Mouse (Mus musculus): ENCODE data around the gene Trim67. TPM values are rescaled to one million over a fixed set of nuclear protein-coding genes. Genes with fewer than 3 reads are reported as not detected.

Gene Trim67
- polyA plus RNA-seq, 1 experiment from 2014 or later, result 0.01 TPM

DNA sequence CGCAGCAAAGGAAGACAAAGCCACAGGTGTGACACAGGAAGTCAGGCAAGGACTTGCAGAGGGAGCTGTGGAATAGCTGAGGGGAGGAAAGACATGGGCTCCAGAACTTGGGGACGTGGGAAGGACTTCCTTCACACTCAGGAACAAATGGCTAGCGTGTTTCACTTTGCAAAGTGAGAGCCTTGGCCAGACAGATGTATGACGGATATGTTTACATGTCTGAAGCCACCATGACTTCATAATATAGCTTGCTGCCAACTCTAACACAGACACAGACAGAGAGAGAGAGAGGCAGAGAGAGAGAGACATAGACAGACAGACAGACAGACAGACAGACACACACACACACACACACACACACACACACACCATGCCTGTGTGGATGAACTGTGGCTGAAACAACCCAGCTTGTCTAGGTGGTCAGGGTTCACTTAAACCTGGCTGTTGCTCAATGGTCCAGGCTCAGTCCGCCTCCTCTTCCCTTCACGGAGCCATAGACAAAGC is 26.8 kb downstream of the Trim67 start:
- Histone ChIP-seq H3K9me3 (replicated peaks) (peaks cover 13% of the 10 kb centered on the region; the same call in 1 of the 2 replicates), H3K9ac (no peak overlapping the region), H3K27me3 (replicated peaks) (peaks cover 8% of the 10 kb centered on the region; the same call in 1 of the 2 replicates), H3K4me1 (no peaks in the 10 kb centered on the region), H3K27ac (no peak overlapping the region), H3K4me2 (no peak overlapping the region), H3K4me3 (no peak overlapping the region), H3K36me3 (no peaks in the 10 kb centered on the region)
- no peak for ATAC-seq
- 45% methylated on average over 6 of the region's 6 CpGs for WGBS (ENCODE audit: insufficient replicate concordance)

DNA sequence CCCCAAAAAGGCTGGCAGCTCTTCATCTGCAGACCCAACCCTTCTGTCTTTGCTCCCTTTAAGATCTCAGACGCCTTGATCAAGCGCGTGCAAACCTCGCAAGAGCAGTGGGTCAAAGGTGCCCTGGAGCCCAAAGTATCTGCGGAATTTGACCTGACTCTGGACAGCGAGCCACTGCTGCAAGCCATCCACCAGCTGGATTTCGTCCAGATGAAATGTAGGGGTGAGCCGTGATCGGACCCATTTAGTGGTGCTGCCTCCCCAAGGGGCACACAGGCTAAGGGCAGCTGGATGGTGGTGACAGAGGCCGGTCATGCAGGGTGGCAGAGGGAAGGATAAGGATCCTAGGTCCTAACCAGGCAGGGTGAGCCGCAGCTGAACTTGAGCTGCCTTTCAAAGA is 27.2 kb downstream of the Trim67 start:
- Histone ChIP-seq H3K4me2 (no peak overlapping the region), H3K36me3 (no peaks in the 10 kb centered on the region), H3K27me3 (replicated peaks) (peaks cover 8% of the 10 kb centered on the region; the same call in 1 of the 2 replicates), H3K4me1 (no peaks in the 10 kb centered on the region), H3K9me3 (replicated peaks) (peaks cover 13% of the 10 kb centered on the region; the same call in 1 of the 2 replicates), H3K27ac (no peak overlapping the region), H3K4me3 (no peak overlapping the region), H3K9ac (no peak overlapping the region)
- ATAC-seq, result no peak
- 57% methylated on average over 11 of the region's 11 CpGs for WGBS (ENCODE audit: insufficient replicate concordance)

- no peaks in the 10 kb centered on the region for H3K4me1 ChIP-seq
- WGBS (ENCODE audit: insufficient replicate concordance), result 60% methylated on average over 6 of the region's 6 CpGs
- no peak overlapping the region for H3K4me2 ChIP-seq
- no peak overlapping the region for H3K9ac ChIP-seq
- H3K27ac ChIP-seq, result no peak overlapping the region
- no peaks in the 10 kb centered on the region for H3K36me3 ChIP-seq
- H3K9me3 ChIP-seq (replicated peaks), result no peaks in the 10 kb centered on the region
- peaks cover 28% of the 10 kb centered on the region for H3K27me3 ChIP-seq (replicated peaks)
- no peak overlapping the region for H3K4me3 ChIP-seq
- ATAC-seq, result no peak
These were observed 30.6 kb downstream of the Trim67 start for GRCm38 (mm10) chr8:124823497-124823896.

GRCm38 (mm10) chr8:124826658-124827057 is 33.8 kb downstream of the Trim67 start:
- Histone ChIP-seq H3K27me3 (replicated peaks) (peaks cover 29% of the 10 kb centered on the region), H3K9me3 (replicated peaks) (no peaks in the 10 kb centered on the region), H3K4me3 (no peak overlapping the region), H3K27ac (no peak overlapping the region), H3K9ac (no peak overlapping the region), H3K4me1 (no peaks in the 10 kb centered on the region), H3K36me3 (no peaks in the 10 kb centered on the region), H3K4me2 (no peak overlapping the region)
- WGBS (ENCODE audit: insufficient replicate concordance), result 27% methylated on average over 7 of the region's 7 CpGs
- ATAC-seq, result no peak

DNA sequence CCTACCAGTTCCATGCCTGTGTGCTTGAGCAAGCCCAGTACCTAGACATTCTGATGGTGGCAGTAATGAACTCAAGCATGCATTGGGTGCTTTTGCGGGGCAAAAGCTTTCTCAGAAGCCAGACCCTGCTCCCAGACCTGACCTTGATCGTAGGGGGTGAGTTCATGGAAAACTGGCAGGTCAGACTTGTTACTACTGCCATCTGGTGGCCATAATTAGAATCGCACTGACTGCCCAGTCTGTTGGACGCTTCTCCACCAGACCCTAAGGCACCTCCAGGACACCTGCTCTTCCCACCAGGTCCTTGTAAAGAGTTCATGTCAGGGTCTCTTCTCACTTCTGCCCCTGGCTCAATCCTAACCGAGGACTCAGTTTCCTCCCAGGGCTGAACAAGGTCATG is 34.5 kb downstream of the Trim67 start:
- WGBS (ENCODE audit: insufficient replicate concordance), result 5% methylated on average over 5 of the region's 5 CpGs
- no peak overlapping the region for H3K4me3 ChIP-seq
- no peak for ATAC-seq
- no peaks in the 10 kb centered on the region for H3K9me3 ChIP-seq (replicated peaks)
- H3K4me1 ChIP-seq, result no peaks in the 10 kb centered on the region
- no peak overlapping the region for H3K27ac ChIP-seq
- H3K4me2 ChIP-seq, result no peak overlapping the region
- H3K9ac ChIP-seq, result no peak overlapping the region
- H3K27me3 ChIP-seq (replicated peaks), result peaks cover 29% of the 10 kb centered on the region
- no peaks in the 10 kb centered on the region for H3K36me3 ChIP-seq

- WGBS (ENCODE audit: insufficient replicate concordance), result 74% methylated on average over 24 of the region's 24 CpGs
- peaks cover 29% of the 10 kb centered on the region for H3K27me3 ChIP-seq (replicated peaks)
- no peak overlapping the region for H3K9ac ChIP-seq
- H3K4me2 ChIP-seq, result no peak overlapping the region
- no peaks in the 10 kb centered on the region for H3K9me3 ChIP-seq (replicated peaks)
- no peak for ATAC-seq
- no peak overlapping the region for H3K4me3 ChIP-seq
- no peaks in the 10 kb centered on the region for H3K36me3 ChIP-seq
- no peak overlapping the region for H3K27ac ChIP-seq
- H3K4me1 ChIP-seq, result no peaks in the 10 kb centered on the region
These were observed 35.8 kb downstream of the Trim67 start for GRCm38 (mm10) chr8:124828561-124829240.

- H3K36me3 ChIP-seq, result no peaks in the 10 kb centered on the region
- H3K27me3 ChIP-seq (replicated peaks), result peaks cover 33% of the 10 kb centered on the region
- H3K4me1 ChIP-seq, result no peaks in the 10 kb centered on the region
- no peaks in the 10 kb centered on the region for H3K9me3 ChIP-seq (replicated peaks)
- 49% methylated on average over 13 of the region's 13 CpGs for WGBS (ENCODE audit: insufficient replicate concordance)
- no peak overlapping the region for H3K4me2 ChIP-seq
- H3K9ac ChIP-seq, result no peak overlapping the region
- no peak overlapping the region for H3K4me3 ChIP-seq
- ATAC-seq, result no peak
- H3K27ac ChIP-seq, result no peak overlapping the region
These were observed 37.2 kb downstream of the Trim67 start for GRCm38 (mm10) chr8:124830050-124830449.

DNA sequence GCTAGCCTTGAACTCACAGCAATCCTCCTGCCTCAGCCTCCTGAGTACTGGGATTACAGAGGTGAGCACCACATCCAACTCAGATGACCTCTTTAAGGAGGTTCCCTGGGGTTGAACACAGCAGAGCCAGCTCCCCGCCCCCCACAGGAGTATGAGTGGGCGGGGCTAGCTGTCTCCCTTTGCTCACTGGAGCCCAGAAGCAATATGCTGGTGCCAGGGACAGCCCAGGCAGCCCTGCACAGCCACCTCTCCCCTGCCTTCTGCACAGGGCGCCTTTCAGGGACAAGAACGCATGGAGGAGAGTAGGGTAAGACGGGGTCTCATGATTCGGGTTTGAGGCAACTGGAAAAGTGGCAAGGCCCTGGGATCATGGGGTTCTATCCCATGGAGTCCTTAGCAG is 38.6 kb downstream of the Trim67 start:
- Histone ChIP-seq H3K27me3 (replicated peaks) (peaks cover 26% of the 10 kb centered on the region), H3K9me3 (replicated peaks) (no peaks in the 10 kb centered on the region), H3K4me1 (no peaks in the 10 kb centered on the region), H3K9ac (no peak overlapping the region), H3K4me2 (no peak overlapping the region), H3K36me3 (no peaks in the 10 kb centered on the region), H3K4me3 (no peak overlapping the region), H3K27ac (no peak overlapping the region)
- ATAC-seq, result no peak
- 65% methylated on average over 6 of the region's 6 CpGs for WGBS (ENCODE audit: insufficient replicate concordance)

DNA sequence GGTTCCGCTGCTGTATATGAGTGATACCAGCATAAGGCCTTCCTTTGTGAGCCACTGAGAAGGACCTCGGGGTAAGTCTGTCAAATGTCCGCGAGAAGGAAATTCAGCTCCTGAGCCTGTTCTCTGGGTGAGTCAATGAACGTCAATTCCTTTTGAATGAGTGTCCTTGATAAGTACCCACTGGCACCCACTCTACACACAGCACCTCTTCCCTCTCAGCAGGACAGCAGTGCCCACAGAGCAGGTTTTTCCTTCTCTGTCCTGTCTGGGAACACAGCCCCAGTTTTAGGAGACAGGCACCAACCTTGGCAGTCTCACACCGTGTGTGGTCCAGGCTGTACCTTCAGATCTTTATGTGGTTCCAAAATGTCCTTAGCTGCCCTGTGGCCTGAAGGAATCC is 39.0 kb downstream of the Trim67 start:
- ATAC-seq, result no peak

DNA sequence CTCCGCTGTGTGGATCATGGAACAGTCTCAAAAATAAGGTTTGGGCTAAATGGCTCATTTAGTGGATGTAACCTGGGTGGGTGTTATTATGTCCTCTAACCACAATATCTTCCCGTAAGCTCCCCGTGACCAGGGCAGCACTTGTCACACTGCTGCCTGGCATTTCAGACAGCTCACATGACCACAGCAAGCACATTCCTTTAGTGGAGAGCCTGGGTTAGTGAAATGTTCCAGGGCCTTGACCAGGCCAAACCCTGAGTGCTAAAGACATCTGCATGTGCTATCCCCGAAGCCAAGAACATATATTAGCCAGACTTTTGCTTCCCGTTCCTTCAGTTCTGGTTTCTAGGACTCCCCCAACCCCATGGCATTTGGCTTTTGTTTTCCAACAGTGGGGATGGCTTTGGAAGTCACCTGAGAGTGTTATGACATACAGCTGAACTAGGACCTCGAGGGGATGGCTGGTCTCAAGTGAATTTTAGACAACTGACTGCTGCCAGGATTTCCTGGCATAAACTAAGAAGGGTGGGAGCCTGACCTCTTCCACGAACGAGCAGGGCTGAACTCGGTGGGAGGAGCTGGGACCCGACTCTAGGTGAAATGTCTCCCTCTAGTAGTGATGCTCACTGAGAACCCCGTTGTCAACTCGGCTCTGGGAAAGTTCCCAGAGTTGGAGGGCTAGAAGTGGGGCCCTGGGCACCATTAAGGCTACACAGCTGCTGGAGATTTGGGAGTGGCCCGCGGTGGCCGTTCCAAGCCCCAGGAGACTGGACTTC is 40.7 kb downstream of the Trim67 start:
- no peak overlapping the region for H3K4me3 ChIP-seq
- no peaks in the 10 kb centered on the region for H3K9me3 ChIP-seq (replicated peaks)
- no peaks in the 10 kb centered on the region for H3K4me1 ChIP-seq
- H3K27ac ChIP-seq, result no peak overlapping the region
- WGBS (ENCODE audit: insufficient replicate concordance), result 37% methylated on average over 15 of the region's 15 CpGs
- peaks cover 14% of the 10 kb centered on the region for H3K36me3 ChIP-seq
- H3K4me2 ChIP-seq, result no peak overlapping the region
- ATAC-seq, result no peak
- no peak overlapping the region for H3K9ac ChIP-seq
- H3K27me3 ChIP-seq (replicated peaks), result peaks cover 10% of the 10 kb centered on the region; the same call in 1 of the 2 replicates

More for the DNA sequence above, 39.0 kb downstream of the Trim67 start:
- H3K9me3 ChIP-seq (replicated peaks), result no peaks in the 10 kb centered on the region
- no peak overlapping the region for H3K9ac ChIP-seq
- no peaks in the 10 kb centered on the region for H3K4me1 ChIP-seq
- 81% methylated on average over 6 of the region's 6 CpGs for WGBS (ENCODE audit: insufficient replicate concordance)
- H3K36me3 ChIP-seq, result no peaks in the 10 kb centered on the region
- H3K4me3 ChIP-seq, result no peak overlapping the region
- H3K4me2 ChIP-seq, result no peak overlapping the region
- H3K27ac ChIP-seq, result no peak overlapping the region
- peaks cover 21% of the 10 kb centered on the region for H3K27me3 ChIP-seq (replicated peaks)

DNA sequence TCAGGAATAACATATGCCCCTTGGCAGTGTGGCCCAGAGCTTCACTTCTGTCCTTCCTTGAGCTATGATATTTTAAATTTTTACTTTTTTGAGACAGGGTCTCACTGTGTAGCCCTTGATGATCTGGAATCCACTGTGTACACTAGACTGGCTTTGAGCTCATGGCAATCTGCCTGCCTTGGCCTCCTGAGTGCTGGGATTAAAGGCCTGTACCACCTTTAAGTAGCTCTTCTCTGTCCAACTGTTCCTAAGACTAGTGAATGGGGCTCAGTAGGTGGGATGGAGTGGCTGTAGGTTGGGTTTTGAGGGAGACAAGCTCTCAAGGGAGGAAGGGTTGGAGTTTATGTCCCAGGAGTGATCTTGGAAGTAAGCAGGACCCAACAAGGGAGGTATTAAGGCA is 43.0 kb downstream of the Trim67 start:
- H3K36me3 ChIP-seq, result peaks cover 36% of the 10 kb centered on the region
- no peak for ATAC-seq
- H3K9ac ChIP-seq, result no peak overlapping the region
- no peak overlapping the region for H3K4me2 ChIP-seq
- no peak overlapping the region for H3K27ac ChIP-seq
- no peaks in the 10 kb centered on the region for H3K4me1 ChIP-seq
- peaks cover 5% of the 10 kb centered on the region; the same call in 1 of the 2 replicates for H3K27me3 ChIP-seq (replicated peaks)
- no peaks in the 10 kb centered on the region for H3K9me3 ChIP-seq (replicated peaks)
- no peak overlapping the region for H3K4me3 ChIP-seq

GRCm38 (mm10) chr8:124836273-124836672 is 43.4 kb downstream of the Trim67 start:
- no peak overlapping the region for H3K27ac ChIP-seq
- H3K4me3 ChIP-seq, result no peak overlapping the region
- no peaks in the 10 kb centered on the region for H3K4me1 ChIP-seq
- 72% methylated on average over 7 of the region's 7 CpGs for WGBS (ENCODE audit: insufficient replicate concordance)
- ATAC-seq, result no peak
- no peaks in the 10 kb centered on the region for H3K9me3 ChIP-seq (replicated peaks)
- H3K36me3 ChIP-seq, result peaks cover 40% of the 10 kb centered on the region
- H3K27me3 ChIP-seq (replicated peaks), result peaks cover 5% of the 10 kb centered on the region; the same call in 1 of the 2 replicates
- H3K9ac ChIP-seq, result no peak overlapping the region
- H3K4me2 ChIP-seq, result no peak overlapping the region

Data from liver, embryonic 12.5 days (tissue).